Mouse (Mus musculus) small intestine, adult 2 months (tissue): Measurements from ENCODE around the gene Vsx1. TPM values are rescaled to one million over a fixed set of nuclear protein-coding genes. Genes with fewer than 3 reads are reported as not detected.
A peak's percentile ranks its signal among the peaks of the same experiment; 100 is the strongest.

Experiments used
- H3K27ac ChIP-seq: fragments of 200-500 bp; 2 replicates; pipeline ENCODE4 v1.5.1; 2012; ENCODE audit warnings: low read depth, low read length, control low read depth, inconsistent platforms; ENCODE audit not compliant: insufficient read depth
- H3K27me3 ChIP-seq: fragments of 200-500 bp; 2 replicates; pipeline ENCODE4 v1.6.1; 2012; ENCODE audit warnings: mild to moderate bottlenecking, moderate library complexity, low read length, inconsistent platforms; ENCODE audit not compliant: control insufficient read depth, insufficient read depth
- H3K36me3 ChIP-seq: fragments of 200-500 bp; 2 replicates; pipeline ENCODE4 v1.6.1; 2012; ENCODE audit warnings: mild to moderate bottlenecking, low read length, control low read depth, inconsistent platforms; ENCODE audit not compliant: control insufficient read depth, insufficient read depth
- H3K4me1 ChIP-seq: fragments of 200-500 bp; 2 replicates; pipeline ENCODE4 v1.6.1; 2012; ENCODE audit warnings: low read length, inconsistent platforms, mixed read lengths; ENCODE audit not compliant: control insufficient read depth, insufficient read depth, insufficient read length
- H3K4me3 ChIP-seq: fragments of 200-500 bp; 2 replicates; pipeline ENCODE4 v1.5.1; 2012; ENCODE audit warnings: low read depth, mild to moderate bottlenecking, control low read depth, inconsistent platforms, low read length, moderate library complexity
- CTCF ChIP-seq: fragments of 200-500 bp; IDR thresholded peaks from 2 replicates; pipeline ENCODE4 v1.5.1; 2012; ENCODE audit warnings: low read depth, mild to moderate bottlenecking, control low read depth, inconsistent platforms, low read length, moderate library complexity, mixed read lengths; ENCODE audit not compliant: insufficient replicate concordance, insufficient read length; ENCODE audit errors: extremely low read depth
- POLR2A ChIP-seq: fragments of 200-500 bp; IDR thresholded peaks from 2 replicates; pipeline ENCODE4 v1.6.1; 2012; ENCODE audit warnings: low read depth, mild to moderate bottlenecking, control low read depth, inconsistent platforms, low read length, moderate library complexity
- WGBS: fragments of 180-500 bp; shearing (Covaris S2); methylation state at CpG from one replicate; pipeline ENCODE4 v1.1.7; 2018; 5-methylcytosine and 5-hydroxymethylcytosine counted together
- polyA plus RNA-seq: library from polyadenylated mRNA; depleted of rRNA; stranded (reverse); fragments of >200 nt; gene quantifications from 2 replicates; pipeline ENCODE4 v1.2.3, GENCODE M21; 2012

Vsx1 gene
- polyA plus RNA-seq, 1 experiment: not detected

- Histone ChIP-seq H3K36me3 (no peaks in the 10 kb centered on the region), H3K27ac (no peak overlapping the region), H3K27me3 (peaks cover 36% of the 10 kb centered on the region), H3K4me1 (peaks cover 3% of the 10 kb centered on the region; the same call in 1 of the 2 replicates), H3K4me3 (peak overlapping the region; percentile 29)
- TF ChIP-seq POLR2A (no peak), CTCF (no peak)
- WGBS: 2% methylated on average over 44 of the region's 44 CpGs
These were observed 496 bp downstream of the Vsx1 start for GRCm38 (mm10) chr2:150688541-150689186.

- no peak for TF ChIP-seq CTCF
- no peak for TF ChIP-seq POLR2A
- WGBS: 4% methylated on average over 23 of the region's 23 CpGs
- H3K36me3 ChIP-seq: no peaks in the 10 kb centered on the region
- peaks cover 3% of the 10 kb centered on the region; the same call in 1 of the 2 replicates for H3K4me1 ChIP-seq
- no peak overlapping the region for H3K27ac ChIP-seq
- H3K4me3 ChIP-seq: 0 out of 2 replicates have a peak overlapping the region, but pooled peaks have one; percentile 29
- peaks cover 36% of the 10 kb centered on the region for H3K27me3 ChIP-seq
These were observed 1.2 kb downstream of the Vsx1 start for GRCm38 (mm10) chr2:150687871-150688540.

- Histone ChIP-seq H3K27me3 (peaks cover 31% of the 10 kb centered on the region), H3K4me3 (no peak overlapping the region), H3K27ac (no peak overlapping the region), H3K4me1 (peaks cover 3% of the 10 kb centered on the region; the same call in 1 of the 2 replicates), H3K36me3 (no peaks in the 10 kb centered on the region)
- no peak for TF ChIP-seq POLR2A
- TF ChIP-seq CTCF: no peak
- 86% methylated on average over 9 of the region's 9 CpGs for WGBS
These were observed 3.8 kb downstream of the Vsx1 start for GRCm38 (mm10) chr2:150685389-150685788.

- no peak overlapping the region for H3K4me3 ChIP-seq
- H3K4me1 ChIP-seq: peaks cover 3% of the 10 kb centered on the region; the same call in 1 of the 2 replicates
- 87% methylated on average over 12 of the region's 12 CpGs for WGBS
- H3K27me3 ChIP-seq: peaks cover 22% of the 10 kb centered on the region
- TF ChIP-seq POLR2A: no peak
- no peak for TF ChIP-seq CTCF
- no peaks in the 10 kb centered on the region for H3K36me3 ChIP-seq
- no peak overlapping the region for H3K27ac ChIP-seq
These were observed 4.7 kb downstream of the Vsx1 start for GRCm38 (mm10) chr2:150684451-150684850.

GRCm38 (mm10) chr2:150681581-150681980 is 7.6 kb downstream of the Vsx1 start:
- Histone ChIP-seq H3K27ac (no peak overlapping the region), H3K4me3 (no peak overlapping the region), H3K36me3 (no peaks in the 10 kb centered on the region), H3K4me1 (no peaks in the 10 kb centered on the region), H3K27me3 (0 out of 2 replicates have a peak, but pooled peaks cover 2% of the 10 kb centered on the region)
- TF ChIP-seq CTCF: no peak
- TF ChIP-seq POLR2A: no peak
- 50% methylated on average over 4 of the region's 4 CpGs for WGBS

- no peak overlapping the region for H3K27ac ChIP-seq
- H3K4me3 ChIP-seq: no peak overlapping the region
- 2% methylated on average over 3 of the region's 3 CpGs for WGBS
- H3K36me3 ChIP-seq: no peaks in the 10 kb centered on the region
- no peaks in the 10 kb centered on the region for H3K4me1 ChIP-seq
- no peaks in the 10 kb centered on the region for H3K27me3 ChIP-seq
- TF ChIP-seq POLR2A (no peak), CTCF (no peak)
These were observed 10.8 kb downstream of the Vsx1 start for GRCm38 (mm10) chr2:150678392-150678791.

- Histone ChIP-seq H3K4me3 (no peak overlapping the region), H3K27ac (no peak overlapping the region), H3K36me3 (no peaks in the 10 kb centered on the region), H3K4me1 (no peaks in the 10 kb centered on the region), H3K27me3 (no peaks in the 10 kb centered on the region)
- 14% methylated on average over 1 of the region's 1 CpGs for WGBS
- TF ChIP-seq CTCF: no peak
- TF ChIP-seq POLR2A: no peak
These were observed 13.6 kb downstream of the Vsx1 start for GRCm38 (mm10) chr2:150675525-150675924.
